Mouse (Mus musculus) embryonic facial prominence, embryonic 15.5 days (tissue): ENCODE data around the gene Pak1ip1. TPM values are rescaled to one million over a fixed set of nuclear protein-coding genes. Genes with fewer than 3 reads are reported as not detected.
"Not testable (repeated sequence)": the region's sequence is repeated elsewhere in the genome, so short reads cannot be mapped to it uniquely, and the experiment has no call there.

Experiments
- ATAC-seq: fragments of 200-750 bp; cut with Nextera tagmentation; 2 replicates; pipeline ENCODE4 v1.8.0; 2017; ENCODE audit warnings: low read depth, moderate TSS enrichment; ENCODE audit not compliant: insufficient number of reproducible peaks, low FRiP score, low TSS enrichment
- H3K27ac ChIP-seq: fragments of 300-500 bp; sonication (generic); replicated peaks from 2 replicates; pipeline ENCODE4 v1.5.1; 2015; ENCODE audit warnings: mild to moderate bottlenecking, inconsistent platforms
- H3K27me3 ChIP-seq: fragments of 300-500 bp; sonication (generic); 2 replicates; pipeline ENCODE4 v1.6.1; 2015; ENCODE audit warnings: inconsistent platforms
- H3K36me3 ChIP-seq: fragments of 300-500 bp; sonication (generic); 2 replicates; pipeline ENCODE4 v1.6.1; 2015; ENCODE audit warnings: mild to moderate bottlenecking, inconsistent platforms
- H3K4me1 ChIP-seq: fragments of 300-500 bp; sonication (generic); 2 replicates; pipeline ENCODE4 v1.6.1; 2015; ENCODE audit warnings: inconsistent platforms
- H3K4me2 ChIP-seq: fragments of 300-500 bp; sonication (generic); replicated peaks from 2 replicates; pipeline ENCODE4 v1.6.1; 2015; ENCODE audit warnings: mild to moderate bottlenecking, inconsistent platforms
- H3K4me3 ChIP-seq: fragments of 300-500 bp; sonication (generic); replicated peaks from 2 replicates; pipeline ENCODE4 v1.5.1; 2015; ENCODE audit warnings: mild to moderate bottlenecking, inconsistent platforms
- H3K9ac ChIP-seq: fragments of 300-500 bp; sonication (generic); 2 replicates; pipeline ENCODE4 v1.6.1; 2015; ENCODE audit warnings: inconsistent platforms
- H3K9me3 ChIP-seq: fragments of 300-500 bp; sonication (generic); replicated peaks from 2 replicates; pipeline ENCODE4 v1.6.1; 2016; ENCODE audit warnings: inconsistent platforms
- WGBS: fragments of 180-500 bp; shearing (Covaris S2); methylation state at CpG from one replicate; pipeline ENCODE4 v1.1.7; 2015; 5-methylcytosine and 5-hydroxymethylcytosine counted together
- polyA plus RNA-seq: library from polyadenylated mRNA; unstranded; fragments of >200 nt; fragmentation: Nextera tagmentation; extraction: Ambion mirVana; gene quantifications from 2 replicates; pipeline ENCODE4 v1.2.1, GENCODE M21; 2015

The Pak1ip1 gene
- polyA plus RNA-seq, 1 experiment from 2014 or later, result 56.2 TPM

DNA sequence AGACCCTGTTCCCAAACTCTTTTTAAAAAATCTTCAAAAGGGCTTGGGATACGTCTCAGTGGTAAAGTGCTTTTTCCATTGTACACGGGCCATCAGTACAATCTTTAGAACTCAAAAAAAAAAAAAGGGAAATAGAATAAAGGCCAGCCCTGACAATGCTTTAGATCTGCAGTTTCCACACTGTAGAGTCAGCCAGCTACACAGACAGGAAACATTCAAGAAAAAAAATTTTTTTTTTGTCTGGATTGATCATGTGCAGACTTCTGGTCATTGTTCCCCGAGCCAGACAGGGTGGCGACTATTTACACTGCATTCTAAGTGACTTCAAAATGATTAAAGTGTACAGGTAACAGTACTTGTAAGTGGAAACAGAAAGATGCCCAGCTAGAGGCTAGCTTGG is 22.2 kb upstream of the Pak1ip1 start:
- ATAC-seq, result no peak
- H3K27ac ChIP-seq, result no peak overlapping the region
- no peaks in the 10 kb centered on the region for H3K4me1 ChIP-seq
- no peaks in the 10 kb centered on the region for H3K27me3 ChIP-seq
- WGBS, result 69% methylated on average over 4 of the region's 4 CpGs
- H3K9me3 ChIP-seq, result no peaks in the 10 kb centered on the region
- H3K4me2 ChIP-seq, result no peak overlapping the region
- no peak overlapping the region for H3K9ac ChIP-seq
- no peak overlapping the region for H3K4me3 ChIP-seq
- no peaks in the 10 kb centered on the region for H3K36me3 ChIP-seq

DNA sequence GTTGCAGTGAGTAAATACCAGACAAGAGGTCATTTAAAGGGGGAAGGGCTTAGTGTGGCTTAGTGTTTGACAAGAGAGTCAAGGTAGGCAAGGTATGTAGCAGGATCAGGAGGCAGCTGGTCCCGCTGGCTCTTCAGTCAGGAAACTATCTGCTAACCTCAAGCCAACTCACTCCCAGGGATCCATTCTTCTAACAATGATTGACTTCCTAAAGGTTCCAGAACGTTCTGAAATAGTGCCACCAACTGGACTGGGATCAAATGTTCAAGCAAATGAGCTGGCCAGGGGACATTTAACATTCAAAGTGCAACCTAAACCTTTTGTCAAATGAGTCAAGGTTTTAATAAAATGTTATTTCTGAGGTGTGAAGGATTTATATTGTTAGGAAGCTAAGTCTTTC is 21.5 kb upstream of the Pak1ip1 start:
- Histone ChIP-seq H3K27me3 (no peaks in the 10 kb centered on the region), H3K4me3 (no peak overlapping the region), H3K4me1 (no peaks in the 10 kb centered on the region), H3K36me3 (no peaks in the 10 kb centered on the region), H3K27ac (no peak overlapping the region), H3K4me2 (no peak overlapping the region), H3K9ac (no peak overlapping the region), H3K9me3 (no peaks in the 10 kb centered on the region)
- WGBS, result 53% methylated on average over 2 of the region's 2 CpGs
- ATAC-seq, result no peak

DNA sequence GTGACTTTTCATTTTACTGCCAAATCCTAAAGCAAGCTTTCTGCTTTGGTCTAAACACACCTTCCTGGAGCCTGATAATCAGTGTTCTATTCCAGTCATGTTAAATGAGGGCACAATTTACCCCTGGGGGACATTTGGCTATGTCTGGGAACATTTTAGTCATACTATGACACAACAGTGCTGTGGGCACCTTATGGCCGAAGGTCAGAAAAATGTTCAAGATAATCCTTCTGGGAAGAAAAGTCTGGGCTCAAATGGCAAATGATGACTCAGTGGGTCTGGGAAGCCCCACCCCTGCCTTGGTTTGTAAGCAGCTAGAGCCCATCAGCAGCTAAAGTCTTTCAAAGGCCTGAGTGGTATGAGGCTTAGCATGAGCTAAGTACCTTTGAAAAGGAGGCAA is 18.1 kb upstream of the Pak1ip1 start:
- Histone ChIP-seq H3K4me2 (no peak overlapping the region), H3K9ac (no peak overlapping the region), H3K9me3 (no peaks in the 10 kb centered on the region), H3K4me1 (no peaks in the 10 kb centered on the region), H3K27ac (no peak overlapping the region), H3K36me3 (no peaks in the 10 kb centered on the region), H3K4me3 (no peak overlapping the region), H3K27me3 (no peaks in the 10 kb centered on the region)
- no peak for ATAC-seq
- 66% methylated on average over 1 of the region's 1 CpGs for WGBS

DNA sequence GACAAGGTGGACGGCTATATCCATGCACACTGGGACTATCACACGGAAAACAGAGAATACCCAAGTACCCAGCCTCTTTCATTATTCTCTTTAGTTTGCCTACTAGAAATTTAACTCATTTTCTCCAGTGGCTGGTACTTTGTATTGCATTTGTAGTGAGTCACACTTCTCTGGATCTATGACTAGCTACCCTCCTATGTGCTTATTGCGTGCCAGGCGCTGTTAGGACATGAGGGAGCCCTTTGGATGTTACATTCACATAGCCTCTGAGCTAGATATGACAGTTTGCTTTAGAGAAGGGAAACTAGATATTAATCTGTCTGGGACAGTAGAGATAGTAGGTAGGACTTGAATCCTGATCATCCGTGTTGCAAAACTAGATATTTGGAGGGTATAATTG is 14.7 kb upstream of the Pak1ip1 start:
- 90% methylated on average over 5 of the region's 5 CpGs for WGBS
- no peak for ATAC-seq
- H3K27me3 ChIP-seq, result no peaks in the 10 kb centered on the region

DNA sequence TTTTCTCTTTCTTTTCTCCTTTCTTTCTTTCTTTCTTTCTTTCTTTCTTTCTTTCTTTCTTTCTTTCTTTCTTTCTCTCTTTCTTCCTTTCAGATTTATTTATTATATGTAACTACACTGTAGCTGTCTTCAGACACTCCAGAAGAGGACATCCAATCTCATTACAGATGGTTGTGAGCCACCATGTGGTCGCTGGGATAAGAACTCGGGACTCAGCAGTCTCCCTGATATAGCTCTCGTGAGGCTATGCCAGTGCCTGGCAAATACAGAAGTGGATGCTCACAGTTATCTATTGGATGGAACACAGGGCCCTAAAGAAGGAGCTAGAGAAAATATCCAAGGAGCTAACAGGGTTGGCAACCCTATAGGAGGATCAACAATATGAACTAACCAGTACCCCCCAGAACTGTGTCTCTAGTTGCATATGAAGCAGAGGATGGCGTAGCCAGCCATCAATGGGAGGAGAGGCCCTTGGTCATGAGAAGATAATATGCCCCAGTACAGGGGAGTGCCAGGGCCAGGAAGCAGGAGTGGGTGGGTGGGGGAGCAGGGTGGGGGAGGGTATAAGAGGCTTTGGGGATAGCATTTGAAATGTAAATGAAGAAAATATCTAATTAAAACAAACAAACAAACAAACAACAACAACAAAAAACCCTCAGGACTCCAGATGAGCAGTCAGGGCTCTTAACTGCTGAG is 13.1 kb upstream of the Pak1ip1 start:
- 70% methylated on average over 4 of the region's 4 CpGs for WGBS
- not testable (repeated sequence) for H3K4me3 ChIP-seq, H3K36me3 ChIP-seq, H3K9ac ChIP-seq, H3K4me2 ChIP-seq, ATAC-seq, H3K9me3 ChIP-seq, H3K4me1 ChIP-seq, H3K27me3 ChIP-seq, H3K27ac ChIP-seq

More for the DNA sequence above, 14.7 kb upstream of the Pak1ip1 start:
- Histone ChIP-seq H3K4me3 (no peak overlapping the region), H3K9me3 (no peaks in the 10 kb centered on the region), H3K9ac (no peak overlapping the region), H3K4me1 (no peaks in the 10 kb centered on the region), H3K27ac (no peak overlapping the region), H3K36me3 (no peaks in the 10 kb centered on the region), H3K4me2 (no peak overlapping the region)

DNA sequence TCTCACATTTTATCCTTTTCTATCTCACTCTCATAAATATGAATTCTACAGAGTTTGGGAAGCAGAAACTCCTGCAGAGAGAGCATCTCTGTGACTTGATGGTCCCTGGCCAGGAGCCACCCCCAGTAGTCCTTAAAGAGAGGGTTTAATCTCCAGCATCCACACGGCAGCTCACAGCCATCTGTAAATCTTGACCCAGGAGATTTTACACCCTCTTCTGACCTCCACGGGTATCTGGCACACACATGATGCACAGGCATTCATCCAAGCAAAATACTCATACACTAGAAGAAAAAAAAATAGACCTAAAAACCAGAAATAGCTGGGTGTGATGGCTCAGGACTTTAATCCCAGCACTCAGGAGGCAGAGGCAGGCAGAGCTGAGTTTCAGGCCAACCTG is 12.4 kb upstream of the Pak1ip1 start:
- WGBS, result 63% methylated on average over 2 of the region's 2 CpGs
- Histone ChIP-seq H3K9me3 (no peaks in the 10 kb centered on the region), H3K4me3 (no peak overlapping the region), H3K36me3 (no peaks in the 10 kb centered on the region), H3K4me1 (no peaks in the 10 kb centered on the region), H3K27ac (no peak overlapping the region), H3K4me2 (no peak overlapping the region), H3K9ac (no peak overlapping the region), H3K27me3 (no peaks in the 10 kb centered on the region)
- no peak for ATAC-seq

DNA sequence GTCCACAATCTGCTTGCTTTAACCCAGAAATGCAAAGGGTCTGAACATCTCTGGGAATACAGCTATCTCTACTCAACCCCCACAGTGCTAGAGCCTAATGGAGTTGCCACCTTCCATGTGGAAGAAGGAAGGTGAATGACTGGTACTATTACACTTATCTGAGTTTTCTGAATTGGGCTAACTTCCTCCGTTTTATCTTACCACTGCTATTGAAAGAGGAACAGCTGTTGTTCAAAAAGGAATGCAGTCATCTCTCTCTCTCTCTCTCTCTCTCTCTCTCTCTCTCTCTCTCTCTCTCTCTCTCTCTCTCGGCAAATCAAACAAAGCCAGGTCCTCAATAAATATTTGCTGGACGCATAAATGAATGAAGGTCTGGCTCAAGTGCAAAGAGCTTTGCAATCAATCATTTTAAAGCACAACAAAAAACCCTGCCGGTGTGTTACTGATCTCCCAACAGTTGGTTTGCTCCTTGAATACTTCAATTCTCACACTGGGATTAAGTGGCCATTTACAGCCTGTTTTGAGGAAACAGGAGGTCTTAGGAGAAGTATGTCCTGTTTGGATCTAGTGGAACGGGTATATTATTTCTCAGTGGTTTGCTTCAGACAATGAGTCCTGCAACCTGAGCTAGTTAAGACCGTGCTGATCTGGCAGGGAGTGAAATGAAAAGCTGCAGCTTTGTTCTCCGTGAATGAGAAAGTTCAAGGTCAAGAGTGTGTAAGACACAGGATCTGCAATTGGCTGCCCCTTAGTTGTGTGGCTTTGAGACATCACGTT is 6.1 kb upstream of the Pak1ip1 start:
- no peak overlapping the region for H3K9ac ChIP-seq
- no peak for ATAC-seq
- H3K4me1 ChIP-seq, result 0 out of 2 replicates have a peak, but pooled peaks cover under 1% of the 10 kb centered on the region

DNA sequence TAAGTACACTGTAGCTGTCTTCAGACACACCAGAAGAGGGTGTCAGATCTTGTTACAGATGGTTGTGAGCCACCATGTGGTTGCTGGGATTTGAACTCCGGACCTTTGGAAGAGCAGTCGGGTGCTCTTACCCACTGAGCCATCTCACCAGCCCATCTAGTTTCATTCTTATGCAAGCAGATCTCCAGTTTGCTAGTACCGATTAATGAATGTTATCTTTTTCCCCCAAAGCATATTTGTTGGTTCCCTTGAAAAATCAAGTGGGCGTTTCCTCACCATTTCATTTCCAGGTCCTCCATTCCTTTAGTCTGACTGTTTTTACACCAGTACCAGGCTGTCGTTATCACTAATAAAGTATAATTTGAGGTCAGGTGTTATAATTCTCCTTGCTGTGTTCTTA is 2.3 kb upstream of the Pak1ip1 start:
- not testable (repeated sequence) for ATAC-seq, H3K27me3 ChIP-seq, H3K9ac ChIP-seq, H3K36me3 ChIP-seq, H3K27ac ChIP-seq, H3K4me2 ChIP-seq, H3K9me3 ChIP-seq, H3K4me3 ChIP-seq
- 92% methylated on average over 5 of the region's 5 CpGs for WGBS
- peaks cover 16% of the 10 kb centered on the region for H3K4me1 ChIP-seq

More for the DNA sequence above, 6.1 kb upstream of the Pak1ip1 start:
- WGBS, result 40% methylated on average over 8 of the region's 8 CpGs
- Histone ChIP-seq H3K27ac (0 out of 2 replicates have a peak overlapping the region, but pooled peaks have one; percentile 17), H3K27me3 (no peaks in the 10 kb centered on the region), H3K4me2 (no peak overlapping the region), H3K36me3 (no peaks in the 10 kb centered on the region), H3K9me3 (no peaks in the 10 kb centered on the region), H3K4me3 (no peak overlapping the region)

DNA sequence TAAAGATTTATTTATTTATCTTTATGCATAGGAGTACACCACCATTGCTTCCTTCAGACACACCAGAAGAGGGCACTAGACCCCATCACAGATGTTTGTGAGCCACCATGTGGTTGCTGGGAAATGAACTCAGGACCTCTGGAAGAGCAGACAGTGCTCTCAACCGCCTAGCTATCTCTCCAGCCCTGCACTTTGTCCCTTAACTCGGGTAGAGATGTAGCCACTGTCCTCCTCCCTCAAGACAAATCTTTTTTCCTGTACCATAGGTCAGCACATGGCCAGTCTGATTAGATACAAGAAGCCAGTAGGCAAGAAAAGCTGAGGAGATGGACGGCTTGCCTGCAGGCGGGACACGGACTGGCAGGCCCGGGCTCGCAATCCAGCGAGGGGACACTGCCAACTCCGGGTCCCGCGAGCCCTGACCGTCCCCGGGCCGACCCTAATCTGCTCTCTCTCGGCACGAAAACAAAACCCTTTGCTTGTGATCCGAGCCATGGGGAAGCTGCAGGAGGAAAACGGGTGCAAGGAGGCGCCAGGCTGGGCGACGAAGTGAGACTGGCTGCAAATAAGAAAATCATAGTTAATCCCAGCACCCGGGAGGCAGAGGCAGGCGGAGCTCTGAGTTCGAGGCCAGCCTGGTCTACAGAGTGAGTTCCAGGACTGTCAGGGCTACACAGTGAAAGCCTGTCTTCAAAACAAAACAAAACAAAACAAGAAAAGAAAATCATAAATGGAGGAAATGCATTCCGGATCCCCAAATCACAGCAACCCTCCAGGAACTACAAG is 490 bp upstream of the Pak1ip1 start:
- peak overlapping the region; percentile 85 for H3K4me2 ChIP-seq
- H3K9ac ChIP-seq, result peak overlapping the region; percentile 60
- no peaks in the 10 kb centered on the region for H3K9me3 ChIP-seq
- H3K4me3 ChIP-seq, result peak overlapping the region; percentile 79
- peaks cover 16% of the 10 kb centered on the region for H3K4me1 ChIP-seq
- peaks cover 10% of the 10 kb centered on the region for H3K36me3 ChIP-seq
- ATAC-seq, result 0 out of 2 replicates have a peak, but pooled peaks have one; percentile 27
- WGBS, result under 1% methylated on average over 25 of the region's 25 CpGs
- no peaks in the 10 kb centered on the region for H3K27me3 ChIP-seq
- peak overlapping the region; percentile 100 for H3K27ac ChIP-seq

DNA sequence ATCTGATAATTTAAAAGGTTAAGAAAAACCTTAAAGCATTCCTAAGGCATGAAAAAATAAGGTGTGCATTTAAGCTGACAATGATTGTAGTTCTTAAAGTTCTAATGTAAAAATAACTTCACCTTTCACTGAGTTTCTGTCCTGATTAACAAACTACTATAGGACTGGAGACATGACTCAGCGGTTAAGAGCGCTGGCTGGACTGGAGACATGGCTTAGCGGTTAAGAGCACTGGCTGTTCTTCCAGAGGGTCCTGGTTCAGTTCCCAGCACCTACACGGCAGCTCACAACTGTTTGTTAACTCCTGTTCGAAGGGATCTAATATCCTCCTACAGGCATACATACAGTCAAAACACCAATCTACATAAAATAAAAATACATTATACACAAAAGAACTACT is 1.2 kb downstream of the Pak1ip1 start:
- no peak for ATAC-seq
- Histone ChIP-seq H3K4me3 (peak overlapping the region; percentile 79), H3K27ac (no peak overlapping the region), H3K27me3 (no peaks in the 10 kb centered on the region), H3K9me3 (no peaks in the 10 kb centered on the region), H3K4me1 (peaks cover 16% of the 10 kb centered on the region), H3K36me3 (peaks cover 26% of the 10 kb centered on the region), H3K9ac (no peak overlapping the region), H3K4me2 (peak overlapping the region; percentile 85)
- WGBS, result 81% methylated on average over 5 of the region's 5 CpGs

DNA sequence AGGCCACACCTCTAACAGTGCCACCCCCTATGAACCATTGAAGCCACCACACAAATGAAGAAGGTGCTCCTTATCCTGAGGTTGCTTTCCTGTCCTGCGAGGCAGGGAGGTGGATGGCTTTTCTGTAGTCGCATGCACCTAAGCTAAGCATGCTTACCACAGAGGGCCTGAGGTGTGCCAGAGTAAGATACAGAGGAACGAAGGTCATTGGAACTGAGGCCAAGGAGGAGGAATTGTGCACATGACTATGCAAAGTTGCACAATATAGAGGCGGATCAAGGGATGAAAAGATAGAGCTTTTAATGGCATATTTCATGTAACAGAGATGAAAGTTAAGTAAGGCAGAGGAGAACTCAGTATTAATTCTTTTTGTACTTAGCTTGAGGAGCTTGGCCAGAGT is 5.4 kb downstream of the Pak1ip1 start:
- Histone ChIP-seq H3K4me2 (no peak overlapping the region), H3K4me1 (peaks cover 8% of the 10 kb centered on the region), H3K4me3 (no peak overlapping the region), H3K27ac (no peak overlapping the region), H3K36me3 (peaks cover 68% of the 10 kb centered on the region), H3K27me3 (no peaks in the 10 kb centered on the region), H3K9ac (no peak overlapping the region), H3K9me3 (no peaks in the 10 kb centered on the region)
- 94% methylated on average over 4 of the region's 4 CpGs for WGBS
- no peak for ATAC-seq
